Mouse (Mus musculus): Measurements from ENCODE around the gene BC030499. TPM values are rescaled to one million over a fixed set of nuclear protein-coding genes. Genes with fewer than 3 reads are reported as not detected.

BC030499 gene
- total and polyA plus RNA-seq, 3 experiments = 0.73 to 1.1 TPM; not detected in 1

DNA sequence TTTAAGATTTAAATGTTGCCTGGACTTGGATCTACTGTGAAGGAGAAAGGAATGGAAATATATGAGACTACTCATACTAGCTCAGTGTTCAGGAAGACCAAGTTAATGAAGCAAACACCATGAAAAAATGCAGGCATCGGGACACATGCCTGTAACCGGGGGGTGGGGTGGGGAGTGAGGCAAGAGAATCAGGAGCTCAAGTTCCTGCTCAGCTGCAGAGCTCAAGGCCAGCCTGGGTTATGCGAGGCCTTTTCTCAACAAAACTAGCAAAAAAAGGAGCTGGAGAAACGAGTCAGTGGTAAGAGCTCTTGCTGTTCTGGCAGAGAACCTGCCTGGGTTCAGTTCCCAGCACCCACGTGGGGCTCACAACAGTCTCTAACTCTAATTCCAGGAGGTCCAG, 43.4 kb downstream of the BC030499 start:
- no peak overlapping the region for H3K27ac ChIP-seq (ENCODE audit: control insufficient read depth, low read depth, low read length)
- TF ChIP-seq SMC3 (IDR thresholded peaks at IDR 0.05; ENCODE audit: low read depth, low read length) (no peak), POLR2AphosphoS2 (IDR thresholded peaks at IDR 0.05; ENCODE audit: low read length) (no peak), EP300 (IDR thresholded peaks at IDR 0.05; ENCODE audit: low read depth in 1 of 2, low read length in 2 of 2) (no peak), CHD2 (IDR thresholded peaks at IDR 0.05; ENCODE audit: low read length) (no peak), MXI1 (IDR thresholded peaks at IDR 0.05; ENCODE audit: low read depth, low read length) (no peak), ETS1 (IDR thresholded peaks at IDR 0.05; ENCODE audit: low read depth, low read length) (no peak), NRF1 (IDR thresholded peaks at IDR 0.05; ENCODE audit: insufficient read depth, low read depth, low read length, poor library complexity, severe bottlenecking) (no peak), GABPA (IDR thresholded peaks at IDR 0.05; ENCODE audit: low read depth, low read length) (no peak), KAT2A (conservative IDR thresholded peaks at IDR 0.05; ENCODE audit: low read depth, low read length) (no peak), HCFC1 (IDR thresholded peaks at IDR 0.05; ENCODE audit: low read depth, low read length) (no peak), UBTF (IDR thresholded peaks at IDR 0.05; ENCODE audit: borderline replicate concordance, insufficient read depth, low read depth, low read length) (no peak), USF2 (IDR thresholded peaks at IDR 0.05; ENCODE audit: borderline replicate concordance in 1 of 2, insufficient read depth in 1 of 2, low read depth in 1 of 2, low read length in 2 of 2) (no peak), ZKSCAN1 (IDR thresholded peaks at IDR 0.05; ENCODE audit: low read depth, low read length) (no peak), ZNF384 (IDR thresholded peaks at IDR 0.05; ENCODE audit: low read depth, low read length) (no peak)
- H3K4me3 ChIP-seq (ENCODE audit: control insufficient read depth in 1 of 2, insufficient read depth in 1 of 2, low read depth in 2 of 2, low read length in 2 of 2) = no peak overlapping the region
- H3K9ac ChIP-seq (ENCODE audit: control insufficient read depth, low read depth, low read length, poor library complexity, severe bottlenecking) = no peak overlapping the region
- peaks cover 3% of the 10 kb centered on the region for H3K79me2 ChIP-seq (ENCODE audit: control insufficient read depth, insufficient read depth, low read length, poor library complexity)
- H3K27me3 ChIP-seq (ENCODE audit: control insufficient read depth in 1 of 2, insufficient read depth in 2 of 2, low read length in 2 of 2) = no peaks in the 10 kb centered on the region
- no peaks in the 10 kb centered on the region for H3K9me3 ChIP-seq (replicated peaks; ENCODE audit: insufficient read depth, low read length)
- H3K4me1 ChIP-seq (ENCODE audit: control insufficient read depth in 1 of 2, insufficient read depth in 2 of 2, low read length in 2 of 2) = peaks cover 3% of the 10 kb centered on the region in 2 experiments; a peak in 2 of 4 replicates
- no peak for DNase-seq (ENCODE audit: low read depth, low spot score)
- peaks cover 2 to 6% of the 10 kb centered on the region in 2 experiments; a peak in 1 of 4 replicates for H3K36me3 ChIP-seq (ENCODE audit: control insufficient read depth in 1 of 2, insufficient read depth in 2 of 2, low read length in 2 of 2)

DNA sequence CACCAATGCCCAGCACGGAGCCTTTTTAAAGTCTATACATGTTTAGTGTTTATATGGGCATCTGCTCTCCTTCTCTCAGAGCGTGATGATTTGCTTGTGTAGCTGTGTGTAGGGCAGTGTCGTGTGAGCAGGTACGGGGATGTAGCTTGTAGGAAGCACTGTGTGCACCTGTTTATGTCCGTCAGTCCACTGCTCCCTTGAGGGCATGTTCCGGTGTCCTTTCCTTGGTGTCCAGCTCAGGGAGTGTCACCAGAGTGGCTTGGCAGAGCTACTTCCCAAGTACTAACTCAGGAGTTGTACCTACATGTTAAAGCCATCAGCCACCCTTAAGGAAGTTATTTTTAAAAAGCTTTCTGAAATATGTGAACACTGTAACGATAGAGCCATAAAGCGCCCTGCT, 46.4 kb downstream of the BC030499 start:
- TF ChIP-seq SIN3A (IDR thresholded peaks at IDR 0.05; ENCODE audit: low read length) = no peak
- no peak for TF ChIP-seq CTCF (IDR thresholded peaks at IDR 0.05 in 2 of 3, conservative IDR thresholded peaks at IDR 0.05 in 1 of 3; ENCODE audit: control insufficient read depth in 1 of 3, insufficient read depth in 1 of 3, low read depth in 2 of 3, low read length in 3 of 3, poor library complexity in 1 of 3, severe bottlenecking in 1 of 3)
- Histone ChIP-seq H3K36me3 (ENCODE audit: control insufficient read depth in 1 of 2, insufficient read depth in 2 of 2, low read length in 2 of 2) (0 out of 4 replicates have a peak, but pooled peaks cover 0 to 2% of the 10 kb centered on the region in 2 experiments), H3K4me1 (ENCODE audit: control insufficient read depth in 1 of 2, insufficient read depth in 2 of 2, low read length in 2 of 2) (no peaks in the 10 kb centered on the region), H3K9ac (ENCODE audit: control insufficient read depth, low read depth, low read length, poor library complexity, severe bottlenecking) (no peak overlapping the region), H3K27me3 (ENCODE audit: control insufficient read depth in 1 of 2, insufficient read depth in 2 of 2, low read length in 2 of 2) (no peaks in the 10 kb centered on the region), H3K27ac (ENCODE audit: control insufficient read depth, low read depth, low read length) (no peak overlapping the region), H3K9me3 (replicated peaks; ENCODE audit: insufficient read depth, low read length) (no peaks in the 10 kb centered on the region), H3K79me2 (ENCODE audit: control insufficient read depth, insufficient read depth, low read length, poor library complexity) (no peaks in the 10 kb centered on the region), H3K4me3 (ENCODE audit: control insufficient read depth in 1 of 2, insufficient read depth in 1 of 2, low read depth in 2 of 2, low read length in 2 of 2) (no peak overlapping the region)
- no peak for DNase-seq (ENCODE audit: low read depth, low spot score)
